Mouse (Mus musculus) forebrain, embryonic 16.5 days (tissue): Measurements from ENCODE around the gene Maged2. TPM values are rescaled to one million over a fixed set of nuclear protein-coding genes. Genes with fewer than 3 reads are reported as not detected.
A peak's percentile ranks its signal among the peaks of the same experiment; 100 is the strongest.
"Not testable (repeated sequence)": the region's sequence is repeated elsewhere in the genome, so short reads cannot be mapped to it uniquely, and the experiment has no call there.

Source experiments
- ATAC-seq: fragments of 200-750 bp; cut with Nextera tagmentation; 2 replicates; pipeline ENCODE4 v1.8.0; 2017; ENCODE audit warnings: mild to moderate bottlenecking, moderate library complexity
- H3K27ac ChIP-seq: fragments of 300-500 bp; sonication (generic); 2 replicates; pipeline ENCODE4 v1.5.1; 2014; ENCODE audit warnings: low read length, control low read depth
- H3K27me3 ChIP-seq: fragments of 300-500 bp; sonication (generic); replicated peaks from 2 replicates; pipeline ENCODE4 v1.6.1; 2014; ENCODE audit warnings: low read length; ENCODE audit not compliant: control insufficient read depth, insufficient read depth
- H3K36me3 ChIP-seq: fragments of 300-500 bp; sonication (generic); 2 replicates; pipeline ENCODE4 v1.6.1; 2014; ENCODE audit not compliant: control insufficient read depth, insufficient read depth
- H3K4me1 ChIP-seq: fragments of 300-500 bp; sonication (generic); replicated peaks from 2 replicates; pipeline ENCODE4 v1.6.1; 2014; ENCODE audit warnings: low read length; ENCODE audit not compliant: control insufficient read depth, insufficient read depth
- H3K4me2 ChIP-seq: fragments of 300-500 bp; sonication (generic); 2 replicates; pipeline ENCODE4 v1.6.1; 2014; ENCODE audit warnings: mild to moderate bottlenecking, low read length, control low read depth
- H3K4me3 ChIP-seq: fragments of 300-500 bp; sonication (generic); replicated peaks from 2 replicates; pipeline ENCODE4 v1.5.1; 2014; ENCODE audit warnings: mild to moderate bottlenecking, low read length, control low read depth
- H3K9ac ChIP-seq: fragments of 300-500 bp; sonication (generic); replicated peaks from 2 replicates; pipeline ENCODE4 v1.6.1; 2014; ENCODE audit warnings: low read depth, low read length, control low read depth
- H3K9me3 ChIP-seq: fragments of 300-500 bp; sonication (generic); 2 replicates; pipeline ENCODE4 v1.6.1; 2016; ENCODE audit warnings: low read length; ENCODE audit not compliant: control insufficient read depth
- WGBS: fragments of 180-500 bp; shearing (Covaris S2); extraction: QIAGEN DNeasy Blood & Tissue Kit; methylation state at CpG from one replicate; pipeline ENCODE4 v1.1.7; 2014; 5-methylcytosine and 5-hydroxymethylcytosine counted together
- polyA plus RNA-seq: library from polyadenylated mRNA; unstranded; fragments of >200 nt; fragmentation: Nextera tagmentation; extraction: Ambion mirVana; gene quantifications from 2 replicates; pipeline ENCODE4 v1.2.1, GENCODE M21; 2015

Maged2 gene
- polyA plus RNA-seq, result 317 and 321 TPM in 2 replicates

GRCm38 (mm10) chrX:150814139-150814469 lies at the start of gene Maged2:
Gene Maged2, minus strand, starts transcription at chrX:150814345.
- Histone ChIP-seq H3K9me3 (no peaks in the 10 kb centered on the region), H3K36me3 (peaks cover 5% of the 10 kb centered on the region; the same call in 1 of the 2 replicates), H3K4me1 (peaks cover 7% of the 10 kb centered on the region), H3K27ac (peak within 1 kb of the TSS; percentile 71), H3K27me3 (no peaks in the 10 kb centered on the region), H3K4me3 (peak within 1 kb of the TSS; percentile 48), H3K9ac (peak within 1 kb of the TSS; percentile 41), H3K4me2 (peak within 1 kb of the TSS; percentile 58)
- peak; percentile 11; the same call in 1 of the 2 replicates for ATAC-seq
- WGBS, result 29% methylated on average over 6 of the region's 7 CpGs

GRCm38 (mm10) chrX:150848230-150848629 lies 34.1 kb upstream of the Maged2 start:
- Histone ChIP-seq H3K4me1 (no peaks in the 10 kb centered on the region), H3K27me3 (no peaks in the 10 kb centered on the region), H3K36me3 (no peaks in the 10 kb centered on the region), H3K4me3 (no peak overlapping the region), H3K9me3 (no peaks in the 10 kb centered on the region), H3K27ac (no peak overlapping the region), H3K4me2 (no peak overlapping the region), H3K9ac (no peak overlapping the region)
- no peak for ATAC-seq
- 81% methylated on average over 8 of the region's 8 CpGs for WGBS

- not testable (repeated sequence) for H3K9me3 ChIP-seq, H3K4me3 ChIP-seq, H3K4me1 ChIP-seq, H3K36me3 ChIP-seq, H3K9ac ChIP-seq, H3K27ac ChIP-seq, H3K4me2 ChIP-seq, H3K27me3 ChIP-seq
- 73% methylated on average over 3 of the region's 10 CpGs for WGBS
- ATAC-seq, result peak; percentile 61; the same call in 1 of the 2 replicates
These were observed 31.5 kb upstream of the Maged2 start for GRCm38 (mm10) chrX:150845480-150846205.

GRCm38 (mm10) chrX:150843257-150843656 lies 29.1 kb upstream of the Maged2 start:
- not testable (repeated sequence) for H3K27me3 ChIP-seq, ATAC-seq, H3K27ac ChIP-seq, H3K9me3 ChIP-seq, H3K4me3 ChIP-seq, H3K36me3 ChIP-seq, H3K9ac ChIP-seq, H3K4me2 ChIP-seq, H3K4me1 ChIP-seq
- 93% methylated on average over 2 of the region's 4 CpGs for WGBS

GRCm38 (mm10) chrX:150830297-150830696 lies 16.2 kb upstream of the Maged2 start:
- H3K27ac ChIP-seq, result no peak overlapping the region
- no peaks in the 10 kb centered on the region for H3K4me1 ChIP-seq
- H3K9me3 ChIP-seq, result no peaks in the 10 kb centered on the region
- H3K36me3 ChIP-seq, result no peaks in the 10 kb centered on the region
- 85% methylated on average over 4 of the region's 4 CpGs for WGBS
- H3K4me2 ChIP-seq, result no peak overlapping the region
- H3K27me3 ChIP-seq, result no peaks in the 10 kb centered on the region
- no peak for ATAC-seq
- H3K4me3 ChIP-seq, result no peak overlapping the region
- no peak overlapping the region for H3K9ac ChIP-seq

GRCm38 (mm10) chrX:150817278-150817677 lies 3.1 kb upstream of the Maged2 start:
- H3K27me3 ChIP-seq, result no peaks in the 10 kb centered on the region
- H3K27ac ChIP-seq, result no peak overlapping the region
- ATAC-seq, result no peak
- no peak overlapping the region for H3K4me2 ChIP-seq
- no peak overlapping the region for H3K4me3 ChIP-seq
- peaks cover 2% of the 10 kb centered on the region for H3K4me1 ChIP-seq
- H3K9ac ChIP-seq, result no peak overlapping the region
- H3K36me3 ChIP-seq, result no peaks in the 10 kb centered on the region
- no peaks in the 10 kb centered on the region for H3K9me3 ChIP-seq

GRCm38 (mm10) chrX:150815601-150816000 lies 1.5 kb upstream of the Maged2 start:
- no peak for ATAC-seq
- H3K4me1 ChIP-seq, result peaks cover 7% of the 10 kb centered on the region
- WGBS, result 88% methylated on average over 1 of the region's 1 CpGs

GRCm38 (mm10) chrX:150813464-150814138 lies 544 bp downstream of the Maged2 start:
- H3K4me2 ChIP-seq, result peak overlapping the region; percentile 58
- peak overlapping the region; percentile 48 for H3K4me3 ChIP-seq
- no peaks in the 10 kb centered on the region for H3K27me3 ChIP-seq
- peaks cover 7% of the 10 kb centered on the region for H3K4me1 ChIP-seq
- H3K9ac ChIP-seq, result peak overlapping the region; percentile 41
- peak; percentile 63 for ATAC-seq
- H3K27ac ChIP-seq, result peak overlapping the region; percentile 71
- no peaks in the 10 kb centered on the region for H3K9me3 ChIP-seq
- peaks cover 5% of the 10 kb centered on the region for H3K36me3 ChIP-seq
- WGBS, result 17% methylated on average over 16 of the region's 16 CpGs

More at GRCm38 (mm10) chrX:150815601-150816000, 1.5 kb upstream of the Maged2 start:
- Histone ChIP-seq H3K36me3 (peaks cover 5% of the 10 kb centered on the region; the same call in 1 of the 2 replicates), H3K27me3 (no peaks in the 10 kb centered on the region), H3K4me3 (no peak overlapping the region), H3K27ac (no peak overlapping the region), H3K4me2 (no peak overlapping the region), H3K9ac (no peak overlapping the region), H3K9me3 (no peaks in the 10 kb centered on the region)

- peak overlapping the region; percentile 58 for H3K4me2 ChIP-seq
- peak; percentile 92 for ATAC-seq
- WGBS, result 20% methylated on average over 23 of the region's 24 CpGs
These were observed 1.3 kb downstream of the Maged2 start for GRCm38 (mm10) chrX:150812787-150813298.

More at GRCm38 (mm10) chrX:150812787-150813298, 1.3 kb downstream of the Maged2 start:
- Histone ChIP-seq H3K36me3 (peaks cover 9% of the 10 kb centered on the region), H3K9ac (peak overlapping the region; percentile 28), H3K27ac (peak overlapping the region; percentile 71), H3K9me3 (no peaks in the 10 kb centered on the region), H3K4me1 (peaks cover 7% of the 10 kb centered on the region), H3K4me3 (peak overlapping the region; percentile 48), H3K27me3 (no peaks in the 10 kb centered on the region)
